Mouse (Mus musculus): ENCODE measurements around the gene Mab21l2. TPM values are rescaled to one million over a fixed set of nuclear protein-coding genes. Genes with fewer than 3 reads are reported as not detected.

Gene Mab21l2
- total and polyA plus RNA-seq, 3 experiments: not detected

GRCm38 (mm10) chr3:86538645-86539554, 9.5 kb downstream of the Mab21l2 start:
- Histone ChIP-seq H3K36me3 (ENCODE audit: control insufficient read depth in 1 of 2, insufficient read depth in 2 of 2, low read length in 2 of 2) (no peaks in the 10 kb centered on the region), H3K27me3 (ENCODE audit: control insufficient read depth in 1 of 2, insufficient read depth in 2 of 2, low read length in 2 of 2) (no peaks in the 10 kb centered on the region), H3K79me2 (ENCODE audit: control insufficient read depth, insufficient read depth, low read length, poor library complexity) (no peaks in the 10 kb centered on the region), H3K4me1 (ENCODE audit: control insufficient read depth in 1 of 2, insufficient read depth in 2 of 2, low read length in 2 of 2) (peaks cover 0 to 3% of the 10 kb centered on the region in 2 experiments; a peak in 2 of 4 replicates), H3K4me3 (ENCODE audit: control insufficient read depth in 1 of 2, insufficient read depth in 1 of 2, low read depth in 2 of 2, low read length in 2 of 2) (no peak overlapping the region), H3K9me3 (replicated peaks; ENCODE audit: insufficient read depth, low read length) (no peaks in the 10 kb centered on the region), H3K9ac (ENCODE audit: control insufficient read depth, low read depth, low read length, poor library complexity, severe bottlenecking) (no peak overlapping the region), H3K27ac (ENCODE audit: control insufficient read depth, low read depth, low read length) (no peak overlapping the region)
- TF ChIP-seq NRF1 (IDR thresholded peaks at IDR 0.05; ENCODE audit: insufficient read depth, low read depth, low read length, poor library complexity, severe bottlenecking) (no peak), USF2 (IDR thresholded peaks at IDR 0.05; ENCODE audit: borderline replicate concordance in 1 of 2, insufficient read depth in 1 of 2, low read depth in 1 of 2, low read length in 2 of 2) (no peak), MAZ (IDR thresholded peaks at IDR 0.05; ENCODE audit: low read depth, low read length) (no peak), TBP (IDR thresholded peaks at IDR 0.05; ENCODE audit: low read depth, low read length) (no peak), TAL1 (IDR thresholded peaks at IDR 0.05; ENCODE audit: low read length) (no peak), CHD1 (IDR thresholded peaks at IDR 0.05; ENCODE audit: low read depth, low read length) (no peak), USF1 (IDR thresholded peaks at IDR 0.05; ENCODE audit: low read depth, low read length) (no peak)
- DNase-seq (ENCODE audit: low read depth, low spot score): no peak

GRCm38 (mm10) chr3:86536751-86537150, 11.7 kb downstream of the Mab21l2 start:
- no peak for DNase-seq (ENCODE audit: low read depth, low spot score)
- H3K9me3 ChIP-seq (replicated peaks; ENCODE audit: insufficient read depth, low read length): no peaks in the 10 kb centered on the region
- no peaks in the 10 kb centered on the region for H3K27me3 ChIP-seq (ENCODE audit: control insufficient read depth in 1 of 2, insufficient read depth in 2 of 2, low read length in 2 of 2)
- H3K4me3 ChIP-seq (ENCODE audit: control insufficient read depth in 1 of 2, insufficient read depth in 1 of 2, low read depth in 2 of 2, low read length in 2 of 2): no peak overlapping the region
- H3K27ac ChIP-seq (ENCODE audit: control insufficient read depth, low read depth, low read length): no peak overlapping the region
- H3K79me2 ChIP-seq (ENCODE audit: control insufficient read depth, insufficient read depth, low read length, poor library complexity): no peaks in the 10 kb centered on the region
- TF ChIP-seq MXI1 (IDR thresholded peaks at IDR 0.05; ENCODE audit: low read depth, low read length): no peak
- TF ChIP-seq TCF12 (IDR thresholded peaks at IDR 0.05; ENCODE audit: low read depth, low read length): no peak
- no peak for TF ChIP-seq POLR2AphosphoS5 (IDR thresholded peaks at IDR 0.05; ENCODE audit: borderline replicate concordance, low read depth, low read length)
- TF ChIP-seq RAD21 (IDR thresholded peaks at IDR 0.05; ENCODE audit: low read depth, low read length): no peak
- TF ChIP-seq GABPA (IDR thresholded peaks at IDR 0.05; ENCODE audit: low read depth, low read length): no peak
- TF ChIP-seq MYC (IDR thresholded peaks at IDR 0.05; ENCODE audit: low read depth, low read length): no peak
- TF ChIP-seq BHLHE40 (IDR thresholded peaks at IDR 0.05; ENCODE audit: borderline replicate concordance, low read depth, low read length): no peak
- TF ChIP-seq MYB (IDR thresholded peaks at IDR 0.05; ENCODE audit: low read depth, low read length): no peak
- TF ChIP-seq SMC3 (IDR thresholded peaks at IDR 0.05; ENCODE audit: low read depth, low read length): no peak
- TF ChIP-seq NRF1 (IDR thresholded peaks at IDR 0.05; ENCODE audit: insufficient read depth, low read depth, low read length, poor library complexity, severe bottlenecking): no peak
- no peak for TF ChIP-seq ETS1 (IDR thresholded peaks at IDR 0.05; ENCODE audit: low read depth, low read length)
- TF ChIP-seq MAZ (IDR thresholded peaks at IDR 0.05; ENCODE audit: low read depth, low read length): no peak
- no peak for TF ChIP-seq E2F4 (IDR thresholded peaks at IDR 0.05; ENCODE audit: borderline replicate concordance, low read depth, low read length)
- no peak for TF ChIP-seq MAFK (IDR thresholded peaks at IDR 0.05; ENCODE audit: borderline replicate concordance, low read depth, low read length)
- TF ChIP-seq RCOR1 (IDR thresholded peaks at IDR 0.05; ENCODE audit: low read depth, low read length): no peak
- no peak for TF ChIP-seq NELFE (IDR thresholded peaks at IDR 0.05; ENCODE audit: low read depth, low read length)
- TF ChIP-seq EP300 (IDR thresholded peaks at IDR 0.05; ENCODE audit: low read depth in 1 of 2, low read length in 2 of 2): no peak
- H3K9ac ChIP-seq (ENCODE audit: control insufficient read depth, low read depth, low read length, poor library complexity, severe bottlenecking): no peak overlapping the region
- no peaks in the 10 kb centered on the region for H3K36me3 ChIP-seq (ENCODE audit: control insufficient read depth in 1 of 2, insufficient read depth in 2 of 2, low read length in 2 of 2)
- no peaks in the 10 kb centered on the region for H3K4me1 ChIP-seq (ENCODE audit: control insufficient read depth in 1 of 2, insufficient read depth in 2 of 2, low read length in 2 of 2)

All from MEL (cell line).